Mouse (Mus musculus) cerebellum, adult (tissue): Measurements from ENCODE around the gene Dctpp1.

Source experiments
- ATAC-seq: cut with Nextera tagmentation; 2 replicates; pipeline ENCODE4 v1.9.2; 2017; ENCODE audit warnings: mild to moderate bottlenecking, moderate library complexity, mixed read lengths; ENCODE audit not compliant: insufficient number of reproducible peaks, low FRiP score, low TSS enrichment

The Dctpp1 gene

GRCm38 (mm10) chr7:127212432-127213250 is 47.9 kb downstream of the Dctpp1 start:
- no peak for ATAC-seq

DNA sequence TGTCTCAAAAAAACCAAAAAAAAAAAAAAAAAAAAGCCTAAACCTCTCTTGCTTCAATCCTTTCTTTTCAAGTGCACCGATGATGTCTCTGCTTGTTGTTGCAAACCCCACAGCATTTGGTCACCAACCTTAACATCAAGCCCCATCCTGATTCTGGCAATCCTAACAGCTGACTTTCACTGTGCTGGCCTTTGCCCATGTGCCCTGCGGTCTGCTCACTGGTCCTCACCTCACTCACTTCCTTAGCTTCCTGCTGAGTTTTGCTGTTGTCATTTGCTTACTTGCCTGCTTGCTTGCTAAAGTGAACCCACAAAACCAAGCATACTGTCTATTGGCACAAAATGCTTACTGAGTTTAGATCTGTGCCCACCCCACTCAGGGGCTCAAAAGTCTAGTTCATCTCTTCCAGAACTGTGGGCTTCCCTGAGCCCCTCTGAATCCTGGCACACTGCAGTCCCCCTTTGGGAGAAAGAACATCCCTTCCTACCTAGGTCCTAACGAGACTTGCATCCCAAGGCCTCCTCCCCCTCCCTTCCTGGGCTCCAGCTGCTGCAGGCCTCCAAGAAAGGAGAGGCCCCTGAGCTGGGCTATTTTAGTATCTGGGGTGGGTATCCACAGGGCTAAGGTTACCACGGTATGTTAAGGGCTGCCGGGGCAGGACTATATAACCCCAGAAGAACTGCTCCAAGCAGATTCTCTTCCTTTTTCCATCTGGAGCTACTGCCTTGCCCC is 49.3 kb downstream of the Dctpp1 start:
- ATAC-seq: no peak

DNA sequence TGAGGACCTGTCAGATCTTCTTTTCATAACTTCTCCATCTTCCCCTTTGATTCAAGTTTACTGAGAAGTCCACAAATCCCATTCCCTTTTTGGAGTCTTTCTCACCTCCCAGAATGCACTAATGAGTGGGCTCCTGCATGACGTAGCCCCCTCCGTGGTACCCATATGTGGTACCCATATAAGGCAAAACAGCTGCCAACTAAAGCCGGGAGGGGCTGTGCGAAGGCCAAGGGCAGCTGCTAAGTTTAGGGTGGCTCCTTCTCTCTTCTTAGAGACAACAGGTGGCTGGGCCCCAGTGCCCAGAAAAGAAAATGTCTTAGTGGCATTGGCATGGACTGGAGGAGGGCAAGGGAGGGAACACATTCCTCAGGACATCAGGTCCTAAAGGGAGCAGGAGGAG is 50.2 kb downstream of the Dctpp1 start:
- ATAC-seq: no peak

- ATAC-seq: no peak
Observed at GRCm38 (mm10) chr7:127209851-127210250, 50.7 kb downstream of the Dctpp1 start.

- peak; percentile 95 for ATAC-seq
Observed at GRCm38 (mm10) chr7:127208553-127209438, 51.7 kb downstream of the Dctpp1 start, which contains the start of gene Mylpf. Mylpf (plus strand) TSS chr7:127208890.

- ATAC-seq: no peak
Observed at GRCm38 (mm10) chr7:127208295-127208552, 52.3 kb downstream of the Dctpp1 start, which contains the start of gene Tbc1d10b. Tbc1d10b (minus strand) TSS chr7:127208468.

GRCm38 (mm10) chr7:127207374-127208294 is 52.9 kb downstream of the Dctpp1 start:
- no peak for ATAC-seq
